Mouse (Mus musculus) intestine, postnatal 0 days (tissue): ENCODE measurements around the gene Wdr19. TPM values are rescaled to one million over a fixed set of nuclear protein-coding genes. Genes with fewer than 3 reads are reported as not detected.

Experiments
- ATAC-seq: fragments of 200-750 bp; cut with Nextera tagmentation; 2 replicates; pipeline ENCODE4 v1.8.0; 2017; ENCODE audit warnings: mild to moderate bottlenecking, moderate TSS enrichment, moderate library complexity
- H3K27ac ChIP-seq: fragments of 300-500 bp; sonication (generic); 2 replicates; pipeline ENCODE4 v1.5.1; 2014; ENCODE audit warnings: mild to moderate bottlenecking, low read depth, low read length, moderate library complexity
- H3K27me3 ChIP-seq: fragments of 300-500 bp; sonication (generic); replicated peaks from 2 replicates; pipeline ENCODE4 v1.6.1; 2014; ENCODE audit warnings: low read length, mixed read lengths; ENCODE audit not compliant: control insufficient read depth, insufficient read depth
- H3K36me3 ChIP-seq: fragments of 300-500 bp; sonication (generic); 2 replicates; pipeline ENCODE4 v1.6.1; 2014; ENCODE audit warnings: mild to moderate bottlenecking, moderate library complexity; ENCODE audit not compliant: control insufficient read depth, insufficient read depth
- H3K4me1 ChIP-seq: fragments of 300-500 bp; sonication (generic); replicated peaks from 2 replicates; pipeline ENCODE4 v1.6.1; 2014; ENCODE audit warnings: antibody characterized with exemption, low read length, mixed read lengths; ENCODE audit not compliant: control insufficient read depth, insufficient read depth
- H3K4me2 ChIP-seq: fragments of 300-500 bp; sonication (generic); replicated peaks from 2 replicates; pipeline ENCODE4 v1.6.1; 2014; ENCODE audit warnings: low read depth, mild to moderate bottlenecking, moderate library complexity
- H3K4me3 ChIP-seq: fragments of 300-500 bp; sonication (generic); 2 replicates; pipeline ENCODE4 v1.5.1; 2014; ENCODE audit warnings: low read depth, low read length
- H3K9ac ChIP-seq: fragments of 300-500 bp; sonication (generic); 2 replicates; pipeline ENCODE4 v1.6.1; 2014; ENCODE audit warnings: mild to moderate bottlenecking, low read depth, low read length
- H3K9me3 ChIP-seq: fragments of 300-500 bp; sonication (generic); 2 replicates; pipeline ENCODE4 v1.6.1; 2016; ENCODE audit warnings: mixed run types; ENCODE audit not compliant: control insufficient read depth
- CTCF ChIP-seq: sonication (generic); IDR thresholded peaks from 2 replicates; pipeline ENCODE4 v1.5.1; 2016; ENCODE audit warnings: low read depth, mild to moderate bottlenecking, control low read depth, antibody characterized with exemption, moderate library complexity
- WGBS: fragments of 180-500 bp; shearing (Covaris S2); extraction: QIAGEN DNeasy Blood & Tissue Kit; methylation state at CpG from one replicate; pipeline ENCODE4 v1.1.7; 2014; 5-methylcytosine and 5-hydroxymethylcytosine counted together
- polyA plus RNA-seq: library from polyadenylated mRNA; unstranded; fragments of >200 nt; fragmentation: Nextera tagmentation; extraction: Ambion mirVana; gene quantifications from 2 replicates; pipeline ENCODE4 v1.2.1, GENCODE M21; 2015

Wdr19 gene
- polyA plus RNA-seq: 1.7 TPM in 2 replicates

DNA sequence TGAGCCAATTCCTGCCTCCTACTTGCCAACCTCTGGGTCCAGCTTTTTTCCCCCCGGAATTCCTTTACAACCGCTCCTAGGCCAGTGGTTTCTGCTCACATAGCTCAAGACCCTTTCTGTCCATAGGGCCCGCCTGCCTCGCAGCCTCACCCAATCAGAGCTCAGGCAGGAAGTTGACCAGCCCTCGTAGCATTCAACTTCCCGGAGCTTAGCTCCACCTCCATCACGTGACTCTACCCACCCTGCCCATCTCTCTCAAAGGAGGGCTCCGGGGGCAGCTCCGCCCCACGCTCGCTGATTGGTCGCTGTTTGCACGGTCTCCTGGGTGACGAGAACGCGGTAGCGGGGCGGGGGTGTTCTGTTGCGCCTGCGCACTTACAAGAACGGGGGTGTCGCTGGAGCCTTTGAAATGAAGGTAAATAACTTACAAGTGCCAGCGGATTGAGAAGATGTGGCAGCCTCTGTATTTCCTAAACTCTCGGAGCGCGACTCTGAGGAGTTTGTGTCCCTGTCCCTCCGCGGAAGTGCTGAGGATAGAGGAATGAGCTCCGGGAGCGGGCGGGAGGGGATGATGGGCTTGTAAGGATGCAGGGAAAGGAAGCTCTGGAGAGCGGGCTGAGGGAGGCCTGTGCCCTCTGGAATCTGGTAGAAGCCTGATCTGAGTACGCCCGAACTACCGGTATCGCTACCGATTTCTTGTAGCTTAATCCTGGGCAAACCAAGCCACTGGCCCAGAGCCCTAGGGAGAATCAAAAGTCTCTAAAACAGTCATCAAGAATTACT is at the start of gene Wdr19:
Gene Wdr19, plus strand, starts transcription at position 351 of the 783 bp plus-strand sequence.
- Histone ChIP-seq H3K4me2 (peak within 1 kb of the TSS; percentile 68), H3K9me3 (no peaks in the 10 kb centered on the region), H3K27ac (peak within 1 kb of the TSS; percentile 50; the same call in 1 of the 2 replicates), H3K27me3 (no peaks in the 10 kb centered on the region), H3K4me1 (no peaks in the 10 kb centered on the region; the same call in 1 of the 2 replicates), H3K36me3 (no peaks in the 10 kb centered on the region), H3K4me3 (peak within 1 kb of the TSS; percentile 59), H3K9ac (peak within 1 kb of the TSS; percentile 67)
- ATAC-seq: peak; percentile 100
- TF ChIP-seq CTCF: no peak
- WGBS: under 1% methylated on average over 37 of the region's 37 CpGs

GRCm38 (mm10) chr5:65149706-65150105 is 49.8 kb upstream of the Wdr19 start:
- Histone ChIP-seq H3K27me3 (no peaks in the 10 kb centered on the region), H3K9ac (no peak overlapping the region), H3K4me3 (no peak overlapping the region), H3K4me1 (no peaks in the 10 kb centered on the region), H3K36me3 (peaks cover 17% of the 10 kb centered on the region), H3K27ac (no peak overlapping the region), H3K9me3 (no peaks in the 10 kb centered on the region), H3K4me2 (no peak overlapping the region)
- TF ChIP-seq CTCF: no peak
- WGBS: 96% methylated on average over 6 of the region's 6 CpGs
- ATAC-seq: no peak

GRCm38 (mm10) chr5:65150376-65150955 is 49.0 kb upstream of the Wdr19 start:
- Histone ChIP-seq H3K9ac (no peak overlapping the region), H3K27me3 (no peaks in the 10 kb centered on the region), H3K4me3 (no peak overlapping the region), H3K4me1 (no peaks in the 10 kb centered on the region), H3K27ac (no peak overlapping the region; the same call in 1 of the 2 replicates), H3K9me3 (no peaks in the 10 kb centered on the region), H3K4me2 (no peak overlapping the region), H3K36me3 (peaks cover 15% of the 10 kb centered on the region)
- TF ChIP-seq CTCF: no peak
- no peak for ATAC-seq
- WGBS: 89% methylated on average over 8 of the region's 8 CpGs

DNA sequence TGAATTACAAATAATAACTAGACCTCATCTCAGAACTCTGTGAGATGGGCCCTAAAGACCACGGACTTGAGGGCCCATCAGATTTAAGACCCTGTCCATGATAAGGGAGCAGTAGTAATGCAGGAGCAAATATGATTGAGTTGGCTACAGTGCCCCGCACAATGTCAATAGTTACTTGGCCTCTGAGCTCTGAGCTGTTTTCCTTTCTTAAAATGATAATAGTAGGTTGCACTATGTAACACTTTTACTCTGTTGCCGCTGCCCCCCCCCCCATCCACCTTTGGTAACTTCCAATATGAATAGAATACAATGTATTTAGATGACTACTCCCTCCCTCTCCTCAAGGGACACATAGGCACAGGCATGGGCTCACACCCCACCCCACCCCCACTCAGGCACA is 48.2 kb upstream of the Wdr19 start:
- peaks cover 15% of the 10 kb centered on the region for H3K36me3 ChIP-seq
- H3K4me3 ChIP-seq: no peak overlapping the region
- no peak overlapping the region for H3K9ac ChIP-seq
- ATAC-seq: no peak
- H3K9me3 ChIP-seq: no peaks in the 10 kb centered on the region
- H3K27ac ChIP-seq: no peak overlapping the region
- H3K4me1 ChIP-seq: no peaks in the 10 kb centered on the region
- no peaks in the 10 kb centered on the region for H3K27me3 ChIP-seq
- H3K4me2 ChIP-seq: no peak overlapping the region
- no peak for TF ChIP-seq CTCF
- WGBS: 71% methylated on average over 3 of the region's 3 CpGs

DNA sequence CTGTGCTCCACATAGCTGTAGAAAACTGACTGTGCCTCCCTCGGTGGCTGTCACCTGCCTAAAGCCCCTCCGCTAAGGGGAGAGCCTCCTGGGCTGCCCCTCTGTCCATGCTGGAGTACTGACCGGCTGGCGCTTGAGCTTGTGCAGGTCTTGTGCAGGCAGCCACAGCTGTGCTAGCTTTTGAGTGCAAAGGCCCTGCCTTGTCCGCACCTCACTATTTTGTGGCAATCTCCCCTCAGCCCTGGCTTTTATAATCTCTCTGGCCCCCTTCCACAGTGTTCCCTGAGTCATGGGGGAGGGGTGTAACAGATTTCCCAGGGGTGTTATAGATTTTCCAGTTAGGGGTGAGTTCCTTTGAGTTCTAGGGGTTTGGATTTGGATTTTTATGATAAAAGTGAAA is 47.7 kb upstream of the Wdr19 start:
- Histone ChIP-seq H3K9ac (no peak overlapping the region), H3K36me3 (peaks cover 15% of the 10 kb centered on the region), H3K4me1 (no peaks in the 10 kb centered on the region), H3K27ac (no peak overlapping the region), H3K9me3 (no peaks in the 10 kb centered on the region), H3K4me3 (no peak overlapping the region), H3K27me3 (no peaks in the 10 kb centered on the region), H3K4me2 (no peak overlapping the region)
- TF ChIP-seq CTCF: no peak
- ATAC-seq: no peak
- WGBS: 89% methylated on average over 5 of the region's 5 CpGs

GRCm38 (mm10) chr5:65154287-65154686 is 45.2 kb upstream of the Wdr19 start:
- no peak for ATAC-seq
- H3K27ac ChIP-seq: no peak overlapping the region
- TF ChIP-seq CTCF: no peak
- H3K9me3 ChIP-seq: no peaks in the 10 kb centered on the region
- H3K4me1 ChIP-seq: no peaks in the 10 kb centered on the region
- 74% methylated on average over 6 of the region's 6 CpGs for WGBS
- no peak overlapping the region for H3K4me3 ChIP-seq
- H3K36me3 ChIP-seq: peaks cover 7% of the 10 kb centered on the region
- H3K27me3 ChIP-seq: no peaks in the 10 kb centered on the region
- H3K9ac ChIP-seq: no peak overlapping the region
- no peak overlapping the region for H3K4me2 ChIP-seq
